Mouse (Mus musculus) small intestine, adult 2 months (tissue): ENCODE measurements around the gene Pla1a. TPM values are rescaled to one million over a fixed set of nuclear protein-coding genes. Genes with fewer than 3 reads are reported as not detected.

Source experiments
- H3K27ac ChIP-seq: fragments of 200-500 bp; 2 replicates; pipeline ENCODE4 v1.5.1; 2012; ENCODE audit warnings: low read depth, low read length, control low read depth, inconsistent platforms; ENCODE audit not compliant: insufficient read depth
- H3K27me3 ChIP-seq: fragments of 200-500 bp; 2 replicates; pipeline ENCODE4 v1.6.1; 2012; ENCODE audit warnings: mild to moderate bottlenecking, moderate library complexity, low read length, inconsistent platforms; ENCODE audit not compliant: control insufficient read depth, insufficient read depth
- H3K36me3 ChIP-seq: fragments of 200-500 bp; 2 replicates; pipeline ENCODE4 v1.6.1; 2012; ENCODE audit warnings: mild to moderate bottlenecking, low read length, control low read depth, inconsistent platforms; ENCODE audit not compliant: control insufficient read depth, insufficient read depth
- H3K4me1 ChIP-seq: fragments of 200-500 bp; 2 replicates; pipeline ENCODE4 v1.6.1; 2012; ENCODE audit warnings: low read length, inconsistent platforms, mixed read lengths; ENCODE audit not compliant: control insufficient read depth, insufficient read depth, insufficient read length
- H3K4me3 ChIP-seq: fragments of 200-500 bp; 2 replicates; pipeline ENCODE4 v1.5.1; 2012; ENCODE audit warnings: low read depth, mild to moderate bottlenecking, control low read depth, inconsistent platforms, low read length, moderate library complexity
- CTCF ChIP-seq: fragments of 200-500 bp; IDR thresholded peaks from 2 replicates; pipeline ENCODE4 v1.5.1; 2012; ENCODE audit warnings: low read depth, mild to moderate bottlenecking, control low read depth, inconsistent platforms, low read length, moderate library complexity, mixed read lengths; ENCODE audit not compliant: insufficient replicate concordance, insufficient read length; ENCODE audit errors: extremely low read depth
- POLR2A ChIP-seq: fragments of 200-500 bp; IDR thresholded peaks from 2 replicates; pipeline ENCODE4 v1.6.1; 2012; ENCODE audit warnings: low read depth, mild to moderate bottlenecking, control low read depth, inconsistent platforms, low read length, moderate library complexity
- WGBS: fragments of 180-500 bp; shearing (Covaris S2); methylation state at CpG from one replicate; pipeline ENCODE4 v1.1.7; 2018; 5-methylcytosine and 5-hydroxymethylcytosine counted together
- polyA plus RNA-seq: library from polyadenylated mRNA; depleted of rRNA; stranded (reverse); fragments of >200 nt; gene quantifications from 2 replicates; pipeline ENCODE4 v1.2.3, GENCODE M21; 2012

Pla1a gene
- polyA plus RNA-seq, 1 experiment: 0.86 TPM

DNA sequence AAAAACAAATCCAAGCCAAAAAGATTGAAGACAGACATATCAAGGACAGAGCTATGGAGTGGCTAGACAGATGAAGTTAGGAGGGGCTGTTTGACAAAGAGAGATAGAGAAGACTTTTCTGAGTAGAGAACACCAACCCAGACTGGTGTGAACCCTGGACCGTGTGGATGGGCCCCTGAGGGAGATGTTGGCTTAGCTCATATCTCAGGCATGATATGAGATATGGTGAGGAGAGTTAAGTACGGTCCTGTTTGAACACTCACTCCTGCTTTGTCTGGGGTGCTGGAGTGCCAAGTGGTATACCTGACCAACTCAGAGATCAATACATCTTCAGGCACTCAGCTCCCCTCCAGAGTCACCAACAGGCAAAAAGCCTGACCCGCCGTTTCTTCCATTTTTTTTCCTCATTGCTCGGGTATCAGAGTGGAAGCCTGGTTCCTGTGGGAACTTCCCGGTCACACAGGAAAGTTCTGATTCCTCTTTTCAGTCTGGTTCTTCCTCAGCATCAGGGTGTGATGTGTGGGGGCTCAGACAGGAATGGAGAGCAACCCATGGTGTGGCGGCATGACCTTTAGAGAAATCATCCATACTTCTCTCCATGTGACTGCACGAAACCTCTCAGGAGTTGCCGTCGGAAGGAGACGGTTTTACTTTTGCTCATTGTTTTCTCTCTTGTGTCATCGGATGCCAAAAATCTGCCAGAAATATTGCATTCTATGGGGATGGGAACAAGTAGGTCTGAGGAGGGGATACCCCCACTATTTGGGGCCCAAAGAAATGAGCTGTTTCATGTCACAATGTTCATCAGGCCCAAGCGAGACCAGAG is 34.4 kb upstream of the Pla1a start:
- no peak for TF ChIP-seq POLR2A
- no peak for TF ChIP-seq CTCF
- H3K4me1 ChIP-seq: 0 out of 2 replicates have a peak, but pooled peaks cover 2% of the 10 kb centered on the region
- H3K27me3 ChIP-seq: no peaks in the 10 kb centered on the region
- H3K27ac ChIP-seq: no peak overlapping the region
- WGBS: 69% methylated on average over 13 of the region's 13 CpGs
- no peak overlapping the region for H3K4me3 ChIP-seq
- H3K36me3 ChIP-seq: no peaks in the 10 kb centered on the region

DNA sequence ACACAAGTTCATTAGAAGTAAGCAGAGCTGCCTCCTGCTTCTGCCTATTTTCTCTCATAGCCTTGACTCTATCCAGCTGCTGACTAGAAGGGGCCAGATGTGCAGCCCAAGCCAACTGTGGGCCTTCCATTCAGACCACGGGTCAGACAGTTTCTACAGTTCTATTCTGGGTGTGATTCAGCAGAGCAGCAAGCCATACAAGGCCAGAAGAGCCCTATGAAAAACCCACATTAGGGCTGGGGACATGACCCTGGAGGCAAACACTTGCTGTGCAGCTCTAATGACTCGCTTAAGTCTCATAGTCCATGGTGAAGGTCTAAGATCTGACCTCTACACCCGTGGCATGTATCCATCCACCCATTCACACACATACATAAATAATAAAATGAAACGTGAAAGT is 33.1 kb upstream of the Pla1a start:
- 74% methylated on average over 4 of the region's 4 CpGs for WGBS

DNA sequence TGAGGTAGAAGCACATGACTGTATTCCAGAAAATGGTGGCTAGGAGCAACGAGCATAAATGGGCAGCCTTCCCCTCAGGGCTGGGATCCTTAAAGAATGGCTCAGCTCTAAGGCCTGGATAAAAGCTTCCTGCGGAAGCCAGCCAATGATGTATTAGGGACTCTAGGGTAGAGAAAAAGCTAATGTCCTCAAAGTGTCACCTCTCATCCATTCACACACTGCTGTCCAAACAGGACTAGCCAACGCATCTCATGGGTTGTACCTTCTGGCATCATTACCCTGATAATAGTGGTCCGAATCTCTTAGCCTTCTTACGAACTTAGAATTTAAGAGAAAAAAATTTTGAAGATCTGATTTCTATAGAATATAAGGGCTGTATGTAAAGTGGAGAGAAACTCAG is 30.4 kb upstream of the Pla1a start:
- WGBS: 89% methylated on average over 5 of the region's 5 CpGs
- TF ChIP-seq CTCF: no peak
- no peak for TF ChIP-seq POLR2A
- H3K27ac ChIP-seq: no peak overlapping the region
- H3K4me1 ChIP-seq: peaks cover 5% of the 10 kb centered on the region; the same call in 1 of the 2 replicates
- no peaks in the 10 kb centered on the region for H3K36me3 ChIP-seq
- no peak overlapping the region for H3K4me3 ChIP-seq
- no peaks in the 10 kb centered on the region for H3K27me3 ChIP-seq

More for the DNA sequence above, 33.1 kb upstream of the Pla1a start:
- TF ChIP-seq CTCF (no peak), POLR2A (no peak)
- Histone ChIP-seq H3K36me3 (no peaks in the 10 kb centered on the region), H3K27me3 (no peaks in the 10 kb centered on the region), H3K4me1 (0 out of 2 replicates have a peak, but pooled peaks cover 2% of the 10 kb centered on the region), H3K4me3 (no peak overlapping the region), H3K27ac (no peak overlapping the region)

DNA sequence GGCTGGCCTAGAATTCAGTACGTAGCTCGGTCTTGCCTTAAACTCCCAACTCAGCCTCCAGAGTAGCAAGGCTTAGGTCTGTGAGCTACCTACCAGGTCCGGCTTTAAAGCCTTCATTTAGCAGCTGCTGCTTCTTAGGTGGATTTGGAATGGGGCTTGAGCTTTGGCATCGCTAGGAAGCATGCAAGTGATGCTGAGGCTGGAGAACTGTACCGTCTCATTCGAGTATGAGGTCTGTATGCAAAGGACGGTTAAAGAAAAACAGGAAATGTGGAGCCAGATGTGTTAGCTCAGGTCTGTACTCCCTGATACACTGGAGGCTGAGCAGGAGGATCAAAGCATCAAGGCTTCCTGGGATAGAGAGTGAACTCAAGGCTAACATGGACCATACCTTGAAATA is 29.2 kb upstream of the Pla1a start:
- H3K4me1 ChIP-seq: peaks cover 3% of the 10 kb centered on the region; the same call in 1 of the 2 replicates
- no peak overlapping the region for H3K27ac ChIP-seq
- 82% methylated on average over 7 of the region's 7 CpGs for WGBS

DNA sequence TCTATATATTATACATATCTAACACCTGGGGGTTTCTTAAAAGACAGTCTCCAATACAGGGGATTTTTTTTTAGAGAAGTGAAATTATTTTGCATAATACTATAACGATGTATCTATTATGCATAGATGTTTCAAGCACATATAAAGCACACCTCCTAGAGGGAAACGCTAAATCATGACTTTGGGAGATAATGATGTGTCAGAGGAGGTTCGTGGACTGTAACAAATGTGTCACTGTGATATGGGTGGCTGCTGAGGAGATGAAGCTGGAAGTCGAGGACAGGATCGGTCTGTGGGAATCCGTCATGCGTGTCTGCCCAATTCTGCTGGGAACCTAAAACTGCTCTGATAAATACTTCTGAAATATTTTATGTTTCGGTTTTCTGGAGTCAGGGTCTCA is 28.8 kb upstream of the Pla1a start:
- TF ChIP-seq CTCF: no peak
- TF ChIP-seq POLR2A: no peak

More for the DNA sequence above, 29.2 kb upstream of the Pla1a start:
- H3K27me3 ChIP-seq: no peaks in the 10 kb centered on the region
- TF ChIP-seq CTCF (no peak), POLR2A (no peak)
- no peak overlapping the region for H3K4me3 ChIP-seq
- no peaks in the 10 kb centered on the region for H3K36me3 ChIP-seq

DNA sequence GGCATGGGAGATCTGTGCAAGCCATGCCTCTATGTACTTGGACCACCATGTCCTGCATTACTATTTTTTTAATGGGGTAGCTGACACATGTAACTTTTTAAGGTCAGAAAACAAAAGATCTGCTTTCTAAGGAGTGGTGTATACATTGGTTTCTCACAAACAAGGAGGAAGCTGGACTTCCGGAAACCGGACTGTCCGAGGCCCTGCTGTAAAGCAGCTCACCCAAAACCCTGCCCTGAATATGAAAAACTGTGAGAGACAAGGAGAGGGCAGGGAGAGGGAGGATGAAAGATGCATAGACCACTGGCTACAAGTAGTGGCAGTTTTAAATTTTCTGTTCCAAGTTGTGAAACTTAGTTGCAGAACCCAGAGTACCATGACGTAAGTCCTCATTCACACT is 27.0 kb upstream of the Pla1a start:
- peaks cover 3% of the 10 kb centered on the region; the same call in 1 of the 2 replicates for H3K4me1 ChIP-seq
- H3K36me3 ChIP-seq: no peaks in the 10 kb centered on the region
- TF ChIP-seq POLR2A: no peak
- no peak for TF ChIP-seq CTCF
- H3K27ac ChIP-seq: no peak overlapping the region
- H3K4me3 ChIP-seq: no peak overlapping the region
- 89% methylated on average over 4 of the region's 4 CpGs for WGBS
- H3K27me3 ChIP-seq: no peaks in the 10 kb centered on the region

More for the DNA sequence above, 28.8 kb upstream of the Pla1a start:
- Histone ChIP-seq H3K27me3 (no peaks in the 10 kb centered on the region), H3K4me1 (peaks cover 3% of the 10 kb centered on the region; the same call in 1 of the 2 replicates), H3K36me3 (no peaks in the 10 kb centered on the region), H3K4me3 (no peak overlapping the region), H3K27ac (no peak overlapping the region)
- 79% methylated on average over 8 of the region's 8 CpGs for WGBS

DNA sequence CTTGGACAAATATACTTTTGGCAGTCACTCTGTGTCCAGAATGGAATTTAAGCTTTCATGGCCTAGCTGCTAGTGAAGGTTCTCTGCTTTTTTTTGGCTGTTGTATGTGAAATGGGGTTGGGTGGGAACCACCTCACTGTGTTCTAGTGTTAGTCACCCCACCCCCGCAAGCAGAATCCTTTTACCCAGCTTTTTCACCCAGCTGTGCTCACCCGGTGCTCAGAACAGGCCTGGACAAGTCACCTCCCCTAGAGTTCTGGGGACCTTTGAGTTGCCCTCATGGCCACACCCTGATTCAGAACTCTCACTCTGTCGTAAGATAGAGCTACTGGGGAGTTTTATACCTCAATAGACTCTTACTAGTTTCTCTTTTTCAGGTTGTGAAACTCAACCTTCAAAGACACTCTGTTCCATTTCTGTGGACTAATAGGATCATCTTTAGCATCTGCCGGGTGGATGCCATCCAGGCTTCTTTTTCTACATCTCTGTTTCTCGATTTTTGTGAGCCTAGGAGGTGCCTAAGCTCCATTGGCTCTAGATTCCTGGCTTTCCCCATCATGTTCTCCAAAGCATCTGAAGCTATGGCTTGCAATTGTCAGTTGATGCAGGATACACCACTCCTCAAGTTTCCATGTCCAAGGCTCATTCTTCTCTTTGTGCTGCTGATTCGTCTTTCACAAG is 25.8 kb upstream of the Pla1a start:
- 47% methylated on average over 6 of the region's 6 CpGs for WGBS
- Histone ChIP-seq H3K4me1 (peaks cover 3% of the 10 kb centered on the region; the same call in 1 of the 2 replicates), H3K36me3 (no peaks in the 10 kb centered on the region), H3K4me3 (no peak overlapping the region), H3K27me3 (no peaks in the 10 kb centered on the region), H3K27ac (no peak overlapping the region; the same call in 1 of the 2 replicates)
- TF ChIP-seq CTCF (no peak), POLR2A (no peak)
